Mouse (Mus musculus) liver, adult 2 months (tissue): ENCODE results near the gene Gclm. TPM values are rescaled to one million over a fixed set of nuclear protein-coding genes. Genes with fewer than 3 reads are reported as not detected.

ENCODE experiments used
- DNase-seq: peaks from one replicate; pipeline ENCODE4 v3.0.0-alpha.2; 2011; ENCODE audit warnings: low read depth, low spot score; ENCODE audit errors: extremely low read depth
- H3K27ac ChIP-seq: fragments of 200-500 bp; replicated peaks from 2 replicates; pipeline ENCODE4 v1.5.1; 2012; ENCODE audit warnings: low read depth, mild to moderate bottlenecking, control low read depth, inconsistent platforms, low read length; ENCODE audit not compliant: insufficient read depth
- H3K27me3 ChIP-seq: fragments of 200-500 bp; 2 replicates; pipeline ENCODE4 v1.6.1; 2012; ENCODE audit warnings: mild to moderate bottlenecking, moderate library complexity, low read length, inconsistent platforms; ENCODE audit not compliant: control insufficient read depth, insufficient read depth
- H3K36me3 ChIP-seq: fragments of 200-500 bp; 2 replicates; pipeline ENCODE4 v1.6.1; 2012; ENCODE audit warnings: low read length, inconsistent platforms; ENCODE audit not compliant: control insufficient read depth, insufficient read depth
- H3K4me1 ChIP-seq: fragments of 200-500 bp; 2 replicates; pipeline ENCODE4 v1.6.1; 2011; ENCODE audit warnings: low read length; ENCODE audit not compliant: control insufficient read depth, insufficient read depth
- H3K4me3 ChIP-seq: fragments of 200-500 bp; 2 replicates; pipeline ENCODE4 v1.5.1; 2011; ENCODE audit warnings: low read depth, mild to moderate bottlenecking, control low read depth, low read length, moderate library complexity; ENCODE audit not compliant: insufficient read depth
- H3K79me2 ChIP-seq: fragments of 200-500 bp; 2 replicates; pipeline ENCODE4 v1.6.1; 2012; ENCODE audit warnings: inconsistent platforms, mild to moderate bottlenecking, low read length, moderate library complexity; ENCODE audit not compliant: control insufficient read depth, insufficient read depth
- H3K9ac ChIP-seq: fragments of 200-500 bp; 2 replicates; pipeline ENCODE4 v1.6.1; 2012; ENCODE audit warnings: low read depth, mild to moderate bottlenecking, control low read depth, inconsistent platforms, low read length
- CTCF ChIP-seq: fragments of 200-500 bp; IDR thresholded peaks from 2 replicates; pipeline ENCODE4 v1.5.1; 2011; ENCODE audit warnings: low read depth, low read length, control low read depth
- POLR2A ChIP-seq: fragments of 200-500 bp; IDR thresholded peaks from 2 replicates; pipeline ENCODE4 v1.6.1; 2011; ENCODE audit warnings: low read length, control low read depth; ENCODE audit not compliant: insufficient read depth; ENCODE audit errors: extremely low read depth
- WGBS: fragments of 180-500 bp; shearing (Covaris S2); methylation state at CpG from one replicate; pipeline ENCODE4 v1.1.7; 2018; 5-methylcytosine and 5-hydroxymethylcytosine counted together
- polyA plus RNA-seq: library from polyadenylated mRNA; depleted of rRNA; stranded (reverse); fragments of >200 nt; gene quantifications from 2 replicates; pipeline ENCODE4 v1.2.3, GENCODE M21; 2012; rRNA removed
- total RNA-seq: library from RNA; depleted of rRNA; stranded (reverse); fragments of >200 nt; gene quantifications from 2 replicates; pipeline ENCODE4 v1.2.3, GENCODE M21; 2014; rRNA removed

Gclm gene
- total RNA-seq (57.6 and 116 TPM in 2 replicates), polyA plus RNA-seq (236 and 311 TPM in 2 replicates)

DNA sequence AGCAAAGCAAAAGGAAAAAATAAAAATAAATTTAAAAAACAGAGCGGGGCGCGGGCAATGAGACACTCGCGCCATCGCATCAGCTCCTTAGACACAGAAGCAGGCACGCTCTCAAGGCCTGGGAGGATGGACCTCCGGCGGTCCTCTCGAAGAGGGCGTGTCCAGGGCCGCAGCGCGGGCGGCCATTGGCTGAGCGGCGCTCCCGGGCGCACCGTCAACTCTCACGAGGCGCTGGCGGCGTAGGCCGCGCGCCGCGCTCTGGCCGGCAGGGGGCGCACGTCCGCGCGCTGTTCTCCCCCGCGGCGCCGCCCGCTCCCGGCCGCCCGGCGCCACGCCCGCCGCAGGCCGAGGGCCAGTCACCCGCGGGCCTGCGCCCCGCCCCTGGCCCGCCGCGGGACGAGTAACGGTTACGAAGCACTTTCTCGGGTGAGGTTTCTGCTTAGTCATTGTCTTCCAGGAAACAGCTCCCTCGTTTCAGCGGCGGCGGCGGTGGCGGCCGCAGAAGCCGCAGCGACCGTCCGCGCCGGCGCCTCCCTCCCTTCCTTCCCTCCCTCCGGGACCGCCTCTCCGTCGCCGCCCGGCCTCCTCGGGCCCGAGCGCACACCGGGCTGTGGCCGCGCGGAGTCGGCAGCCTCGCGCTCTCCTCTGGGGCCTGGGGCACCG, at the start of gene Gclm:
Gene Gclm (plus strand): TSS at position 343 of the 663 bp plus-strand sequence.
- H3K79me2 ChIP-seq: peaks cover 15% of the 10 kb centered on the region; the same call in 1 of the 2 replicates
- peak within 1 kb of the TSS; percentile 95 for H3K27ac ChIP-seq
- H3K4me3 ChIP-seq: peak within 1 kb of the TSS; percentile 97
- peaks cover 9% of the 10 kb centered on the region for H3K4me1 ChIP-seq
- WGBS: under 1% methylated on average over 84 of the region's 90 CpGs
- peak; percentile 74; the same call in 1 of the 2 replicates for TF ChIP-seq POLR2A
- TF ChIP-seq CTCF: peak; percentile 69
- no peaks in the 10 kb centered on the region for H3K36me3 ChIP-seq
- peak within 1 kb of the TSS; percentile 98 for H3K9ac ChIP-seq
- H3K27me3 ChIP-seq: no peaks in the 10 kb centered on the region
- DNase-seq: peak; percentile 83

- Histone ChIP-seq H3K4me3 (no peak overlapping the region), H3K27me3 (no peaks in the 10 kb centered on the region), H3K27ac (peak overlapping the region; percentile 82)
These were observed 48.6 kb upstream of the Gclm start for GRCm38 (mm10) chr3:122196621-122197298.

GRCm38 (mm10) chr3:122198532-122198931, 46.8 kb upstream of the Gclm start:
- no peak overlapping the region for H3K9ac ChIP-seq
- no peak for DNase-seq
- H3K79me2 ChIP-seq: no peaks in the 10 kb centered on the region
- H3K27me3 ChIP-seq: no peaks in the 10 kb centered on the region
- no peak overlapping the region for H3K4me3 ChIP-seq
- H3K36me3 ChIP-seq: no peaks in the 10 kb centered on the region
- WGBS: 38% methylated on average over 2 of the region's 2 CpGs
- TF ChIP-seq POLR2A (no peak), CTCF (no peak)
- peaks cover 37% of the 10 kb centered on the region for H3K4me1 ChIP-seq
- H3K27ac ChIP-seq: peak overlapping the region; percentile 82

More at GRCm38 (mm10) chr3:122196621-122197298, 48.6 kb upstream of the Gclm start:
- Histone ChIP-seq H3K36me3 (no peaks in the 10 kb centered on the region), H3K4me1 (peaks cover 37% of the 10 kb centered on the region), H3K79me2 (no peaks in the 10 kb centered on the region), H3K9ac (no peak overlapping the region)
- DNase-seq: peak; percentile 95
- 32% methylated on average over 4 of the region's 4 CpGs for WGBS
- TF ChIP-seq POLR2A: no peak
- TF ChIP-seq CTCF: no peak

GRCm38 (mm10) chr3:122198966-122199381, 46.4 kb upstream of the Gclm start:
- peak overlapping the region; percentile 82 for H3K27ac ChIP-seq
- no peaks in the 10 kb centered on the region for H3K79me2 ChIP-seq
- H3K27me3 ChIP-seq: no peaks in the 10 kb centered on the region
- H3K9ac ChIP-seq: no peak overlapping the region
- H3K4me1 ChIP-seq: peaks cover 40% of the 10 kb centered on the region
- DNase-seq: peak; percentile 94
- H3K36me3 ChIP-seq: no peaks in the 10 kb centered on the region
- 17% methylated on average over 8 of the region's 8 CpGs for WGBS
- no peak overlapping the region for H3K4me3 ChIP-seq
- TF ChIP-seq POLR2A: no peak
- no peak for TF ChIP-seq CTCF

DNA sequence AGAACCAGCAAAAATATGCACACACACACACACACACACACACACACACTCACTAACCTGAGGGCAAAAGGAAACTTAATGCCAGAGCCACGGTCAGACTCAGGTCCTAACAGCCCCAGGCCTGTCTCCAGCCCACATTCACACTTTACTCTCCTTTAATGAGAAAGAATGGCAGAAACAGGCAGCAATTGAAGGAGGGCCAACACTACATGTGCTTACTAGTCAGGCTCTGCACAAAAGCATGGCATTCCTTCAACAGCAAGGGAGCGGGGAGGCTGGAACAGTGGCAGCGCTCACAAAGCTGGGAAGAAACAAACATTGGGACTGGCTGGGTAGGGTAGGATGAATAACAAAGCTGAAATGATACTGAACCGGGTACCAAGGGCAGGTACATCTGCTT, 45.8 kb upstream of the Gclm start:
- Histone ChIP-seq H3K4me3 (no peak overlapping the region), H3K9ac (no peak overlapping the region), H3K79me2 (no peaks in the 10 kb centered on the region), H3K36me3 (no peaks in the 10 kb centered on the region), H3K27me3 (no peaks in the 10 kb centered on the region), H3K27ac (peak overlapping the region; percentile 82), H3K4me1 (peaks cover 35% of the 10 kb centered on the region)
- DNase-seq: no peak
- TF ChIP-seq CTCF: no peak
- TF ChIP-seq POLR2A: no peak
- WGBS: 61% methylated on average over 4 of the region's 4 CpGs
